Mouse (Mus musculus) hindbrain, embryonic 11.5 days (tissue): Measurements from ENCODE around the gene Klhdc1. TPM values are rescaled to one million over a fixed set of nuclear protein-coding genes. Genes with fewer than 3 reads are reported as not detected.

Source experiments
- ATAC-seq: fragments of 200-750 bp; cut with Nextera tagmentation; 2 replicates; pipeline ENCODE4 v1.8.0; 2017; ENCODE audit warnings: mild to moderate bottlenecking, moderate TSS enrichment, moderate library complexity; ENCODE audit not compliant: low FRiP score
- DNase-seq: peaks from one replicate; pipeline ENCODE4 v3.0.0-alpha.2; 2015; ENCODE audit warnings: low spot score
- H3K27ac ChIP-seq: fragments of 300-500 bp; sonication (generic); 2 replicates; pipeline ENCODE4 v1.5.1; 2014; ENCODE audit warnings: mild to moderate bottlenecking, low read depth, low read length
- H3K27me3 ChIP-seq: fragments of 300-500 bp; sonication (generic); 2 replicates; pipeline ENCODE4 v1.6.1; 2014; ENCODE audit warnings: mild to moderate bottlenecking, low read length, moderate library complexity, mixed read lengths; ENCODE audit not compliant: control insufficient read depth, insufficient read depth
- H3K36me3 ChIP-seq: fragments of 300-500 bp; sonication (generic); 2 replicates; pipeline ENCODE4 v1.6.1; 2014; ENCODE audit warnings: mild to moderate bottlenecking, low read length, moderate library complexity, mixed read lengths; ENCODE audit not compliant: control insufficient read depth, insufficient read depth
- H3K4me1 ChIP-seq: fragments of 300-500 bp; sonication (generic); replicated peaks from 2 replicates; pipeline ENCODE4 v1.6.1; 2014; ENCODE audit warnings: low read length, mixed read lengths; ENCODE audit not compliant: control insufficient read depth, insufficient read depth
- H3K4me2 ChIP-seq: fragments of 300-500 bp; sonication (generic); replicated peaks from 2 replicates; pipeline ENCODE4 v1.6.1; 2014; ENCODE audit warnings: mild to moderate bottlenecking, low read depth, low read length
- H3K4me3 ChIP-seq: fragments of 300-500 bp; sonication (generic); 2 replicates; pipeline ENCODE4 v1.5.1; 2014; ENCODE audit warnings: low read depth, low read length
- H3K9ac ChIP-seq: fragments of 300-500 bp; sonication (generic); 2 replicates; pipeline ENCODE4 v1.6.1; 2014; ENCODE audit warnings: low read depth, low read length
- H3K9me3 ChIP-seq: fragments of 300-500 bp; sonication (generic); 2 replicates; pipeline ENCODE4 v1.6.1; 2016; ENCODE audit warnings: low read length; ENCODE audit not compliant: control insufficient read depth
- WGBS: fragments of 180-500 bp; shearing (Covaris S2); extraction: QIAGEN DNeasy Blood & Tissue Kit; methylation state at CpG from one replicate; pipeline ENCODE4 v1.1.7; 2014; 5-methylcytosine and 5-hydroxymethylcytosine counted together
- polyA plus RNA-seq: library from polyadenylated mRNA; unstranded; fragments of >200 nt; fragmentation: Nextera tagmentation; extraction: Ambion mirVana; gene quantifications from 2 replicates; pipeline ENCODE4 v1.2.1, GENCODE M21; 2014

The Klhdc1 gene
- polyA plus RNA-seq, 1 experiment from 2014 or later, result 4.5 TPM

DNA sequence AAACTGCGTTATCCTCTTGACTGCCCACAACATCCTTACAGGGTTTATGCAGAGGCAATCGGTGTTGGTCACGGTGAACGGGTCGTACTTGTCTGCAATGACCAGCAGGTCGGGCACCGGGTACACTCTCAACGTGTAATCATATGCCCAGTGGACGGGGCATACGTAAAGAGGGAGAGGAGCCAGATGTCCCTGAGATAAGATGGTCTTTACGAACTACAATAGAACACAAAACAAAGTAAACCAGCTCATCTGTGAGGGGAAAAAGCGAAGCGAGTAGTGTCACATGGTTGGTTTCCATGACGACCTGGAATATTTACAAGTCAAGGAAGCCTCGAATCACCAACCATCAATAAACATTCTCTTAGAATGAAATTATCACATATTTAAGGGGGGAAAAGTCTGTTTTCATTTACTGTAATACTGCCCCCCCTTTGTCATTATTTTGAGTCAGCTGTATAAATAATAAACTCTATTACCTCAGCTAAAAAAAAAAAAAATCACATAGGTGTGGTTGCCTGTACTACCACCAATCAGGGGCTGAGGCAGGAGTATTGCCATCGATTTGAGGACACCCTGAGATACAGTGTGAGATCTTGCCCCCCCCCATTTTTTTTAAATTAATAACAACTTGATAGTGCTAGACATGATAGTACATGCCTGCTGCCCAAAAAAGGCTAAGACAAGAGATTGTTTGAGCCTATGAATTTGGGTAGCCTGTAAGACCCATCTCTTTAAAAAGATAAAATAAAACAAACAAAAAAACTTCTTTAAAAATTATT lies 36.7 kb upstream of the Klhdc1 start, which contains the start of gene Gm49384:
Gene Gm49384 (minus strand): TSS at position 216 of the 782 bp plus-strand sequence.
- Histone ChIP-seq H3K9ac (no peak within 1 kb of the TSS), H3K9me3 (no peaks in the 10 kb centered on the region), H3K4me1 (no peaks in the 10 kb centered on the region), H3K4me3 (no peak within 1 kb of the TSS), H3K27ac (no peak within 1 kb of the TSS), H3K4me2 (no peak within 1 kb of the TSS), H3K36me3 (no peaks in the 10 kb centered on the region; the same call in 1 of the 2 replicates), H3K27me3 (no peaks in the 10 kb centered on the region)
- DNase-seq, result peak; percentile 49
- WGBS, result 77% methylated on average over 16 of the region's 16 CpGs
- ATAC-seq, result 0 out of 2 replicates have a peak, but pooled peaks have one; percentile 47

DNA sequence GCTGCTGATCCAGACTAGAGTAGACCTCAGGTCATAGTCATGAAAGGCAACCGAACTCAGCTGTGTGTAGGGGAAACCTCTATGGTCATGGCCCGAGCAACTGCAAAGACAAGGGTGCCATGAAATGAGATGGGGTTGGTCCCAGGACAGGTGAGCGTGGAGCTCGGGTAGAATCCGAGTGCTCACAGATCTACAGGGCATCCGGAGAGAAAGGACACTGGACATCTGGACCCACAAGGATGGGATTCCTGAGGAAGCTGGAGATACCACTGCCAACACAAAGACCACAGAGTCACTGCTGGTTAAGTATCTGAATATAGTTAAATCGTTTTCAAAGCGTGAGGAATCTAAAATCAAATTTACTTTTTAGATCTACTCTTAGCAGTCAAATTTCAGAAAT lies 33.6 kb upstream of the Klhdc1 start:
- no peaks in the 10 kb centered on the region for H3K4me1 ChIP-seq
- no peaks in the 10 kb centered on the region for H3K27me3 ChIP-seq
- no peaks in the 10 kb centered on the region for H3K36me3 ChIP-seq
- DNase-seq, result no peak
- H3K9ac ChIP-seq, result no peak overlapping the region
- H3K9me3 ChIP-seq, result no peaks in the 10 kb centered on the region
- H3K27ac ChIP-seq, result no peak overlapping the region
- no peak for ATAC-seq
- WGBS, result 94% methylated on average over 8 of the region's 8 CpGs
- no peak overlapping the region for H3K4me3 ChIP-seq
- no peak overlapping the region for H3K4me2 ChIP-seq

DNA sequence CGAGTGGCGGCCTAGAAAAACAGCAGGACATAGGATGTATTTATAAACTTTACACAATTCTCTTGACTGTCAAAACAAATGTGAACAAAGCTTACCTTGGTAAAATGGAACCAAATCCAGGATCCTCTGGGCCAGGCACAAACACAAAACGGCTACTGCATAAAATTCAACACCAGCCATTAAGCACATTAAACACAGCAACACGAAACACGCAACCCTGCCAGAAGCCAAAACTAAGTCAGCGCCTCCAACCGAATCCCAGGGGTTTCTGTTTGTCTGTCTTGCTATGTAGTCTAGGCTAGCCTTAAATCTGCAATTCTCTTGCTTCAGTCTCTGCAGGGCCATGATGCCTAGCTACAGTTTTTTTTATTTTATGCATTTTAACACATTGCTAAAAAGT lies 33.0 kb upstream of the Klhdc1 start:
- no peaks in the 10 kb centered on the region for H3K27me3 ChIP-seq
- DNase-seq (no peak), ATAC-seq (no peak)
- no peak overlapping the region for H3K4me3 ChIP-seq
- no peaks in the 10 kb centered on the region for H3K4me1 ChIP-seq
- H3K9ac ChIP-seq, result no peak overlapping the region
- no peaks in the 10 kb centered on the region for H3K9me3 ChIP-seq
- WGBS, result 94% methylated on average over 7 of the region's 7 CpGs
- no peak overlapping the region for H3K27ac ChIP-seq
- no peak overlapping the region for H3K4me2 ChIP-seq
- H3K36me3 ChIP-seq, result no peaks in the 10 kb centered on the region

DNA sequence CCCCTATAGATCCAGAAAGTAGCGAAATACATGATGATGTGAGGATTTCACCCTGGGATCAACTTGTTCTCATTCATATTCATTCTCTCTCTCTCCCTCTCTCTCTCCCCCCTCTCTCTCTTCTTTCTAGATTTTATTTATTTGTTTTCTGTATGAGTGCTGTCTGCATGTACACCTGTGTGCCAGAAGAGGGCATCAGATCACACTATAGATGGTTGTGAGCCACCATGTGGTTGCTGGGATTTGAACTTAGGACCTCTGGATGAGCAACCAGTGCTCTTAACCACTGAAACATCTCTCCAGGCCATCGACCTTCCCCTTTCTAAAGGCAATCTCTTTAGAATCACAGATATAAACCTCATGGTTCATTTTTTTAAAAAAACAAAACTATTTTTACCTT lies 32.5 kb upstream of the Klhdc1 start:
- WGBS, result 87% methylated on average over 2 of the region's 2 CpGs
- no peaks in the 10 kb centered on the region for H3K4me1 ChIP-seq
- H3K4me2 ChIP-seq, result no peak overlapping the region
- no peaks in the 10 kb centered on the region for H3K27me3 ChIP-seq
- ATAC-seq (no peak), DNase-seq (no peak)
- no peaks in the 10 kb centered on the region for H3K9me3 ChIP-seq
- H3K36me3 ChIP-seq, result no peaks in the 10 kb centered on the region
- no peak overlapping the region for H3K4me3 ChIP-seq
- H3K27ac ChIP-seq, result no peak overlapping the region
- H3K9ac ChIP-seq, result no peak overlapping the region

DNA sequence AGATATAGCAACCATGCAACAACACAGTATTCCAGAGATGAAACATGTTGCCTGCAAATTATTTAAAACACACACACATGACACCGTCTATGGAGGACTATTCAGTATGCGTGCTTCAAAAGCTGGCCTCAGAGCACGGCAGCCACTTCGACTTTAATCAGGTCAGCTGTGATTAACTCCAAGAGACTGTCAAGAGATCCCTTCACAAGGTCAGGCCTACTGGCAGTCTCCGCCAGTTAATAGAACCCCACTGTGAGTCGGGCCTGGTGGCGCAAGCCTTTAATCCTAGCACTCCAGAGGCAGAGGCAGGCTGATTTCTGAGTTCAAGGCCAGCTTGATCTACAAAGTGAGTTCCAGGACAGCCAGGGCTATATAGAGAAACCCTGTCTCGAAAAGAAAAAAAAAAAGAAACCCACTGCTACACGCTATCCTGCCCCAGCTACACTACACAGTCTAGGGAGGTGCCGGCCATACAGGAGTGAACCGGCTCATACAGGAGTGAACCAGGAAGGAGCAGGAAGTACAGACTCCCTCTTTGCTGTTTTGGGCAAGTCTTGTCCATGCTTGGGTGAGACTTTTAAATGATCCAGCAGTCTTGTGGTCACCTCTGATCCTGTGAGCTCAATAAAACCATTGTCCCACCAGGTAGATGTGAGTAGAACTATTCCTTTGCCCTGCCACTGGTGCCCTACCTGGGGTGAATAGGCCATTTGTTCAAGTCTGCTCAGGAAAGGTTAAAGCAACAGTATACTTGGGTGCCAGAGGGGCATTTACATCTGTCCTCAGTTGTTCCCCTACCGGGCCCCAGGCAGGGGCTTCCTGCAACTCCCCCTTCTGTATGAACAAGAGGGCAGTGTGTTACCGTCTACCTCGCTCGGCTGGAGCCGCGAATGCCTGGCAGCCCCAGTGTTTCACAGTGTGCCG lies 30.7 kb upstream of the Klhdc1 start:
- Histone ChIP-seq H3K9ac (no peak overlapping the region), H3K4me1 (no peaks in the 10 kb centered on the region), H3K4me2 (no peak overlapping the region), H3K9me3 (no peaks in the 10 kb centered on the region), H3K4me3 (no peak overlapping the region), H3K36me3 (no peaks in the 10 kb centered on the region), H3K27ac (no peak overlapping the region), H3K27me3 (no peaks in the 10 kb centered on the region)
- 89% methylated on average over 18 of the region's 18 CpGs for WGBS
- ATAC-seq (no peak), DNase-seq (no peak)

GRCm38 (mm10) chr12:69211057-69211456 lies 29.9 kb upstream of the Klhdc1 start:
- DNase-seq (peak; percentile 17), ATAC-seq (no peak)
- Histone ChIP-seq H3K9ac (no peak overlapping the region), H3K4me1 (no peaks in the 10 kb centered on the region), H3K36me3 (no peaks in the 10 kb centered on the region), H3K9me3 (no peaks in the 10 kb centered on the region), H3K4me2 (no peak overlapping the region), H3K27me3 (no peaks in the 10 kb centered on the region), H3K4me3 (no peak overlapping the region), H3K27ac (no peak overlapping the region)
- 93% methylated on average over 5 of the region's 5 CpGs for WGBS

- Histone ChIP-seq H3K9ac (no peak overlapping the region), H3K36me3 (no peaks in the 10 kb centered on the region), H3K4me3 (no peak overlapping the region), H3K27me3 (no peaks in the 10 kb centered on the region), H3K9me3 (no peaks in the 10 kb centered on the region), H3K4me2 (no peak overlapping the region), H3K27ac (no peak overlapping the region), H3K4me1 (no peaks in the 10 kb centered on the region)
- no peak for DNase-seq
- WGBS, result 94% methylated on average over 13 of the region's 13 CpGs
- ATAC-seq, result no peak
Measured at GRCm38 (mm10) chr12:69213186-69213777, 27.7 kb upstream of the Klhdc1 start.

GRCm38 (mm10) chr12:69214393-69214792 lies 26.6 kb upstream of the Klhdc1 start:
- Histone ChIP-seq H3K27me3 (no peaks in the 10 kb centered on the region), H3K4me3 (no peak overlapping the region), H3K4me2 (no peak overlapping the region), H3K9ac (no peak overlapping the region), H3K4me1 (no peaks in the 10 kb centered on the region), H3K9me3 (no peaks in the 10 kb centered on the region), H3K36me3 (no peaks in the 10 kb centered on the region), H3K27ac (no peak overlapping the region)
- DNase-seq (no peak), ATAC-seq (no peak)
- 96% methylated on average over 7 of the region's 7 CpGs for WGBS
